Mouse (Mus musculus) neural tube, embryonic 14.5 days (tissue): Measurements from ENCODE around the gene Slc22a4. TPM values are rescaled to one million over a fixed set of nuclear protein-coding genes. Genes with fewer than 3 reads are reported as not detected.
"Not testable (repeated sequence)": the region's sequence is repeated elsewhere in the genome, so short reads cannot be mapped to it uniquely, and the experiment has no call there.

Experiments used
- ATAC-seq: fragments of 200-750 bp; cut with Nextera tagmentation; 2 replicates; pipeline ENCODE4 v1.8.0; 2017; ENCODE audit warnings: low read depth, mild to moderate bottlenecking, moderate TSS enrichment, moderate library complexity
- H3K27ac ChIP-seq: fragments of 300-500 bp; sonication (generic); 2 replicates; pipeline ENCODE4 v1.5.1; 2014; ENCODE audit warnings: low read depth, mild to moderate bottlenecking, control low read depth, low read length, moderate library complexity, mixed read lengths
- H3K27me3 ChIP-seq: fragments of 300-500 bp; sonication (generic); 2 replicates; pipeline ENCODE4 v1.6.1; 2014; ENCODE audit warnings: low read length; ENCODE audit not compliant: control insufficient read depth, insufficient read depth
- H3K36me3 ChIP-seq: fragments of 300-500 bp; sonication (generic); 2 replicates; pipeline ENCODE4 v1.6.1; 2014; ENCODE audit warnings: low read length, mixed read lengths; ENCODE audit not compliant: control insufficient read depth, insufficient read depth
- H3K4me1 ChIP-seq: fragments of 300-500 bp; sonication (generic); 2 replicates; pipeline ENCODE4 v1.6.1; 2014; ENCODE audit warnings: low read length; ENCODE audit not compliant: control insufficient read depth, insufficient read depth
- H3K4me2 ChIP-seq: fragments of 300-500 bp; sonication (generic); 2 replicates; pipeline ENCODE4 v1.6.1; 2014; ENCODE audit warnings: mild to moderate bottlenecking, low read depth, low read length, control low read depth
- H3K4me3 ChIP-seq: fragments of 300-500 bp; sonication (generic); 2 replicates; pipeline ENCODE4 v1.5.1; 2014; ENCODE audit warnings: low read depth, low read length, control low read depth, mixed read lengths
- H3K9ac ChIP-seq: fragments of 300-500 bp; sonication (generic); replicated peaks from 2 replicates; pipeline ENCODE4 v1.6.1; 2014; ENCODE audit warnings: low read depth, mild to moderate bottlenecking, control low read depth, low read length, mixed read lengths
- H3K9me3 ChIP-seq: fragments of 300-500 bp; sonication (generic); 2 replicates; pipeline ENCODE4 v1.6.1; 2016; ENCODE audit warnings: low read length; ENCODE audit not compliant: control insufficient read depth
- WGBS: fragments of 180-500 bp; shearing (Covaris S2); extraction: QIAGEN DNeasy Blood & Tissue Kit; methylation state at CpG from one replicate; pipeline ENCODE4 v1.1.7; 2014; 5-methylcytosine and 5-hydroxymethylcytosine counted together
- polyA plus RNA-seq: library from polyadenylated mRNA; unstranded; fragments of >200 nt; fragmentation: Nextera tagmentation; extraction: Ambion mirVana; gene quantifications from 2 replicates; pipeline ENCODE4 v1.2.1, GENCODE M21; 2014

Gene Slc22a4
- polyA plus RNA-seq, 1 experiment from 2014 or later, result 6.1 TPM

DNA sequence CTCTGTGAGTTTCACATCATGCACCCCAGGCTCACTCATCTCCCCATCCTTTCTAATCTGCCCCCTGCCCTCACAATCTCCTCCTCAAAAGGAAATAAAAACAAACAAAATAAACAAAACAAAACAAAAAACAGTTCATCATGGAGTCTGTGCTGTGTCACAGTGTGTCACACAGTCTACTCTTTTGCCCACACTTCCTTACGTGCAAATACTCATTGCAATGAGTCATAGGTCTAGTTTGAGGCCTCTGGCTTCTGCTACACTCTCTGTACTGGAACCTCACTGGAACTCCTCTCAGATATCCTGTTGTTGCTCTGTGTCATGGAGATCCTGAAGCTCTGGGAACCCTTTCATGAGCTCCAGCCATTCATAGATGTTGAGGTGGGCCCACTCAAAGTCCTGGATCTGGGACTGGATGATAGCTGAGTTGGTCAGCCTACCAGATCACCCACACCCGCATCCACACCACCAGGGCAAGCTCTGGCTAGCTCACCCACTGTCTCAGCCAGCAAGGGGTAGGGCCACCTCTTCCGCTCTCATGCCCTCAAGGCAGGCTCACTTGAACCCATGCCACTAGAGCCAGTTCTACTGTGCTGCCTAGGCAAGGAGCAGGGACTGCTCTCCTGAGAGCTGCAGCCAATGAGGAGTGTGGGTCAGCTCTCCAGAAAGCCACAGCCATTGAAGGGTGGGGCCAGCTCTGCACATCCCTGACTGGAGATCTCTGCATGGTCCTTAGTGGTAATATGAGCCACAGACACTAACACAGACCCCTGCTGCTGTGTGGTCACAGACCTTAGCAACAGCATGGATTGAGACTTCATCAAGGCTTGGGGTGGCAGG lies 8.8 kb downstream of the Slc22a4 start:
- H3K9ac ChIP-seq, result no peak overlapping the region
- WGBS, result 75% methylated on average over 3 of the region's 3 CpGs
- no peak overlapping the region for H3K4me3 ChIP-seq
- no peak for ATAC-seq
- no peak overlapping the region for H3K27ac ChIP-seq
- no peaks in the 10 kb centered on the region for H3K27me3 ChIP-seq
- no peaks in the 10 kb centered on the region for H3K36me3 ChIP-seq
- no peaks in the 10 kb centered on the region for H3K9me3 ChIP-seq
- no peak overlapping the region for H3K4me2 ChIP-seq
- no peaks in the 10 kb centered on the region for H3K4me1 ChIP-seq

DNA sequence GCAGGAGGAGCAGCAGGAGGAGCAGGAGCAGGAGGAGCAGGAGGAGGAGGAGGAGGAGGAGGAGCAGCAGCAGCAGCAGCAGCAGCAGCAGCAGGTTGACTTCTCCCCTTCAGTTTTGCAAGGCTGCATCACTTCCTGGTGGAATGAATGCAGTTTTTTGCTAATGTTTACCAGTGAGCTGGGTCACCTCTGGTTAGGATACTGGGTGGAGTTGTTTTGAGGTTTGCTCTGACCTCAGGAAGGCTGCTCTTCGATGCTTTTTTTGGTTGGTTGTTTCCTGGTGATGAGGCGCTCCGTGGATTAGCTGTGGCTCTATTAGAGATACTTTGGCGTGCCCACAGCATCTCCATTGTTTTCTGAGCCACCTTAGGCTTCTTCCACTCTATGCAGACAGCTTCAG lies 10.3 kb downstream of the Slc22a4 start:
- Histone ChIP-seq H3K9me3 (no peaks in the 10 kb centered on the region), H3K27ac (no peak overlapping the region), H3K9ac (no peak overlapping the region), H3K36me3 (no peaks in the 10 kb centered on the region), H3K4me3 (no peak overlapping the region), H3K27me3 (no peaks in the 10 kb centered on the region), H3K4me2 (no peak overlapping the region), H3K4me1 (no peaks in the 10 kb centered on the region)
- no peak for ATAC-seq
- 82% methylated on average over 4 of the region's 4 CpGs for WGBS

- 48% methylated on average over 8 of the region's 8 CpGs for WGBS
- Histone ChIP-seq H3K9ac (no peak overlapping the region), H3K9me3 (no peaks in the 10 kb centered on the region), H3K4me1 (no peaks in the 10 kb centered on the region), H3K36me3 (no peaks in the 10 kb centered on the region), H3K4me3 (no peak overlapping the region), H3K27me3 (no peaks in the 10 kb centered on the region), H3K4me2 (no peak overlapping the region), H3K27ac (no peak overlapping the region)
- ATAC-seq, result no peak
Observed at GRCm38 (mm10) chr11:54016051-54016450, 11.8 kb downstream of the Slc22a4 start.

- H3K27ac ChIP-seq, result no peak overlapping the region
- H3K27me3 ChIP-seq, result no peaks in the 10 kb centered on the region
- H3K4me2 ChIP-seq, result no peak overlapping the region
- no peaks in the 10 kb centered on the region for H3K4me1 ChIP-seq
- no peak overlapping the region for H3K4me3 ChIP-seq
- 83% methylated on average over 5 of the region's 5 CpGs for WGBS
- no peaks in the 10 kb centered on the region for H3K9me3 ChIP-seq
- H3K9ac ChIP-seq, result no peak overlapping the region
- H3K36me3 ChIP-seq, result no peaks in the 10 kb centered on the region
- ATAC-seq, result no peak
Observed at GRCm38 (mm10) chr11:54012961-54013360, 14.9 kb downstream of the Slc22a4 start.

DNA sequence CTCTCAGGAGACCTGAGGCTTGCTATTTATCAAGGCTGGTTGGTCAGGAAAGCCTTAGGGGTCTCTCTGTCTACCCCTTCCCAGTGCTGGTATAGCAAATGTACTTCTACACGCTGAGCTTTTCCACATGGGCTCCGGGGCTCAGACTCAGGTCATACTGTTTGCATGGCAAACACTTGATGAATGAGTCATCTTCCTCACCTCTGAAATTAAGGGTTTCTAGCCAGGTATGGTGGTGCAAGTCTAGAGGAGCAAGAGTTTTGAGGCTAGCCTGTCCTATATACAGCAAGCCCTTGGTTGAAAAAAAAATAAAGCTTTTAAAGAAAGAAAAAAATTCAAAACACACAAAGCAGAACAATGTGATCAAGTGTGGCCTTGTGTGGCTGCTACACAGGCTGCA lies 16.6 kb downstream of the Slc22a4 start:
- H3K27me3 ChIP-seq, result no peaks in the 10 kb centered on the region
- no peak overlapping the region for H3K4me3 ChIP-seq
- H3K9me3 ChIP-seq, result no peaks in the 10 kb centered on the region
- H3K4me2 ChIP-seq, result no peak overlapping the region
- WGBS, result 94% methylated on average over 2 of the region's 2 CpGs
- H3K27ac ChIP-seq, result no peak overlapping the region
- H3K9ac ChIP-seq, result no peak overlapping the region
- no peaks in the 10 kb centered on the region for H3K36me3 ChIP-seq
- no peak for ATAC-seq
- H3K4me1 ChIP-seq, result no peaks in the 10 kb centered on the region

GRCm38 (mm10) chr11:54008416-54008920 lies 19.4 kb downstream of the Slc22a4 start:
- Histone ChIP-seq H3K4me2 (no peak overlapping the region), H3K27me3 (no peaks in the 10 kb centered on the region), H3K4me3 (no peak overlapping the region), H3K27ac (no peak overlapping the region), H3K4me1 (no peaks in the 10 kb centered on the region), H3K9ac (no peak overlapping the region), H3K36me3 (no peaks in the 10 kb centered on the region), H3K9me3 (no peaks in the 10 kb centered on the region)
- ATAC-seq, result no peak
- WGBS, result 77% methylated on average over 10 of the region's 10 CpGs

DNA sequence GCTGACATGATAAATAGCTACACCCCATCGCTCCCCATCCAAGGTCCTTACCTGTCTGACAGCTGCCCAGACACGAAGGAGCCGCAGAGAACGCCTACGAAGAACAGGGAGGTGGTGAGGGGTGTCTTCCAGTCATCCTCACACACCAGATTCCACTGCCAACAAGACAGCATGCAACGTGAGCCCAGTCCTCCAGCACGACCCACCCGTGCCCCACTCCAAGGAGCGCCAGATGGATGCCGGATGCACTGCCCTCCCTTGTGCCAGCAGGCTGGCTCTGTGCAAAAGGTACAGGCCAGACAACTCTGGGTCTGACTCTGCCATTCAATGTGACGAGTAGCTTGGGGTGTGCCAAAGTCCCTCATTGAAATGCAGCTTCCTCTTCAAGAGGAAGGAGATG lies 20.2 kb downstream of the Slc22a4 start:
- H3K9me3 ChIP-seq, result no peaks in the 10 kb centered on the region
- no peak overlapping the region for H3K27ac ChIP-seq
- H3K4me3 ChIP-seq, result no peak overlapping the region
- H3K9ac ChIP-seq, result no peak overlapping the region
- 91% methylated on average over 11 of the region's 11 CpGs for WGBS
- H3K4me1 ChIP-seq, result no peaks in the 10 kb centered on the region
- no peaks in the 10 kb centered on the region for H3K27me3 ChIP-seq
- no peak overlapping the region for H3K4me2 ChIP-seq
- H3K36me3 ChIP-seq, result no peaks in the 10 kb centered on the region
- ATAC-seq, result no peak

DNA sequence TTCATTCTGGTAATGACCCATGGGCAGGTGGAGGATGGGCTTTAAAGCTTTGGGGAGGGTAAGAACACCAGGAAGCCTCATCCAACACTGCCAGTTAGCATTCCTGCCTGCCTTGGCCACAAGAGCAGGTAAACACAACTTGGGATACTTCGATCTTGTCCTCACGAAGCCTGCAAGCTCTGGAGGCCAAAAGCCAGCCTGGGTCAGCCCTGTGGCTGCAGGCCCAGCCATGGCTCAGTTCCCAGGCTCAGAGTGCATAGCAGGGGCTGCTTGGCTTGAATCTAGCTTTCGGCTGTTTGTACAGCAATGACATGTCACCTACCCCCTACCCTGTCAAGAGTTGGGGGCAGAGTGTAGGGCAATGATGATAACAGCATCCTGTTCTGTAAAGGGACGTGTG lies 21.0 kb downstream of the Slc22a4 start:
- H3K9ac ChIP-seq, result no peak overlapping the region
- H3K4me3 ChIP-seq, result no peak overlapping the region
- no peak overlapping the region for H3K27ac ChIP-seq
- H3K4me2 ChIP-seq, result no peak overlapping the region
- 60% methylated on average over 4 of the region's 4 CpGs for WGBS
- no peaks in the 10 kb centered on the region for H3K27me3 ChIP-seq
- no peaks in the 10 kb centered on the region for H3K4me1 ChIP-seq
- H3K36me3 ChIP-seq, result no peaks in the 10 kb centered on the region
- H3K9me3 ChIP-seq, result no peaks in the 10 kb centered on the region
- ATAC-seq, result no peak

- not testable (repeated sequence) for H3K9me3 ChIP-seq, ATAC-seq, H3K27ac ChIP-seq, H3K4me3 ChIP-seq, H3K36me3 ChIP-seq, H3K9ac ChIP-seq, H3K4me1 ChIP-seq, H3K27me3 ChIP-seq, H3K4me2 ChIP-seq
- WGBS, result 12% methylated on average over 5 of the region's 5 CpGs
Observed at GRCm38 (mm10) chr11:54006362-54006761, 21.5 kb downstream of the Slc22a4 start.
